ENCODE assay signal across 20 mouse cellular contexts in the genomic region with DNA sequence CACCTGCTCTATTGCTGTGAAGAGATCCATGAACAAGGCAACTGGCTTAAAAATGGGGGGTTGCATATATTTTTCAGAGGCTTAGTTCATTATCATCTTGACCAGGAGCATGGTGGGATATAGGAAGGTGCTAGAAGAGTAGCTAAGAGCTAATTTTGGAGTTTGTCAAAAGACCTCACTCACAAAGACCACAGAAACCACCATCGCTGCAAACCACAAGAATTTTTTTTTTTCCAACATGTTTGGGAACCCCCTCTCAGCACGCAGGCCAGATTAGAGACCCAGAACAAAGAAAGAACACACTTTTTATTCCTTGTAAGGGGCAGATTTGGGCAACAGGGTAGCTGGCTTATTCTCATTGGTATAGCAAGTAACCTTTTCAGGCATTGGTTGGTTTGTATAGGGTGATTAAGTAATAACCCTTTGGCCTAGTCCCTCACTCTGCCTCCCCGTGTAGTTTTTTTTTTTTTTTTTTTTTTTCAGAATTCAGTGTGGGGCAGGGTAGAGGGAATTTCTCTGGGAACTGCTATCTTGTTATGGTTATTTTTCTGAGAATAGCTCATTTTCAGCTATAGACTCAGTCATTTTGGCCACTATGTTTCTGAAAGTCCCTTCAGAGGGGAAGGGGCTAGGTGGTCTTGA. TPM values are rescaled to one million over a fixed set of nuclear protein-coding genes. Genes with fewer than 3 reads are reported as not detected.
"Had no signal": no experiment of that assay in that cellular context is flagged by ENCODE, and none has a peak within 500 bp of the region (broad histone marks: within the 10 kb centered on the region; RNA-seq: fewer than 3 reads in every experiment).

No protein-coding gene starts in this region.

- H3K4me3 ChIP-seq: neural tube, embryonic 13.5 days; neural tube, embryonic 15.5 days; stomach, embryonic 15.5 days had no signal

- H3K4me1 ChIP-seq: neural tube, embryonic 13.5 days; neural tube, embryonic 15.5 days; stomach, embryonic 15.5 days had no signal

- H3K27me3 ChIP-seq: neural tube, embryonic 13.5 days; neural tube, embryonic 15.5 days; stomach, embryonic 15.5 days had no signal

- H3K9me3 ChIP-seq: neural tube, embryonic 15.5 days; stomach, embryonic 15.5 days had no signal

- H3K9ac ChIP-seq: neural tube, embryonic 13.5 days; neural tube, embryonic 15.5 days; stomach, embryonic 15.5 days had no signal

- H3K4me2 ChIP-seq: neural tube, embryonic 13.5 days; neural tube, embryonic 15.5 days; stomach, embryonic 15.5 days had no signal

- H3K36me3 ChIP-seq: neural tube, embryonic 13.5 days; neural tube, embryonic 15.5 days; stomach, embryonic 15.5 days had no signal

- DNase-seq: retina, postnatal 1 day; right cerebral cortex, adult 18-20 months; right cerebral cortex, postnatal 14 days; right cerebral cortex, postnatal 25 days; right cerebral cortex, postnatal 4 days; spleen, adult 18-20 months; thymus, adult 18-20 months; thymus, adult 2 months; thymus, postnatal 14 days; thymus, postnatal 25 days; thymus, postnatal 36 days; thymus, postnatal 4 days had no signal

- H3K27ac ChIP-seq: neural tube, embryonic 13.5 days; neural tube, embryonic 15.5 days; stomach, embryonic 15.5 days; stomach, postnatal 0 days had no signal

RNA-seq across cellular contexts. Expression of gene Rpl39l, which starts 2.3 kb away (rescaled TPM):
- total RNA-seq: neutrophil, adult 5-6 weeks had no signal
- polyA plus RNA-seq: neural tube, embryonic 13.5 days; neural tube, embryonic 14.5 days; small intestine, adult 2 months; spleen, adult 2 months; stomach, postnatal 0 days had no signal

RNA-seq across cellular contexts. Expression of gene Atf7ip2, which starts 20.2 kb away (rescaled TPM):
- total RNA-seq: neutrophil, adult 5-6 weeks had no signal
- polyA plus RNA-seq: neural tube, embryonic 13.5 days; spleen, adult 2 months; thymus, adult 2 months had no signal
